Mouse (Mus musculus) forebrain, embryonic 10.5 days (tissue): ENCODE measurements around the gene Atp8a2. TPM values are rescaled to one million over a fixed set of nuclear protein-coding genes. Genes with fewer than 3 reads are reported as not detected.
A peak's percentile ranks its signal among the peaks of the same experiment; 100 is the strongest.

Experiments
- DNase-seq: peaks from one replicate; pipeline ENCODE4 v3.0.0-alpha.2; 2017; ENCODE audit warnings: low spot score; ENCODE audit errors: extremely low spot score
- H3K27ac ChIP-seq: fragments of 300-500 bp; sonication (generic); 2 replicates; pipeline ENCODE4 v1.5.1; 2016; ENCODE audit warnings: mild to moderate bottlenecking
- H3K27me3 ChIP-seq: fragments of 300-500 bp; sonication (generic); 2 replicates; pipeline ENCODE4 v1.6.1; 2016; ENCODE audit warnings: mild to moderate bottlenecking; ENCODE audit not compliant: poor library complexity, severe bottlenecking
- H3K36me3 ChIP-seq: fragments of 300-500 bp; sonication (generic); replicated peaks from 2 replicates; pipeline ENCODE4 v1.6.1; 2016; ENCODE audit warnings: mild to moderate bottlenecking, moderate library complexity
- H3K4me1 ChIP-seq: fragments of 300-500 bp; sonication (generic); 2 replicates; pipeline ENCODE4 v1.6.1; 2016
- H3K4me3 ChIP-seq: fragments of 300-500 bp; sonication (generic); 2 replicates; pipeline ENCODE4 v1.5.1; 2016; ENCODE audit warnings: mild to moderate bottlenecking, moderate library complexity
- H3K9me3 ChIP-seq: fragments of 300-500 bp; sonication (generic); 2 replicates; pipeline ENCODE4 v1.6.1; 2016; ENCODE audit warnings: mild to moderate bottlenecking, moderate library complexity
- WGBS: fragments of 180-500 bp; shearing (Covaris S2); methylation state at CpG from one replicate; pipeline ENCODE4 v1.1.7; 2016; 5-methylcytosine and 5-hydroxymethylcytosine counted together
- polyA plus RNA-seq: library from polyadenylated mRNA; unstranded; fragments of >200 nt; fragmentation: Nextera tagmentation; extraction: Ambion mirVana; gene quantifications from 2 replicates; pipeline ENCODE4 v1.2.1, GENCODE M21; 2016

The Atp8a2 gene
- polyA plus RNA-seq, 1 experiment from 2014 or later, result 2.8 TPM

DNA sequence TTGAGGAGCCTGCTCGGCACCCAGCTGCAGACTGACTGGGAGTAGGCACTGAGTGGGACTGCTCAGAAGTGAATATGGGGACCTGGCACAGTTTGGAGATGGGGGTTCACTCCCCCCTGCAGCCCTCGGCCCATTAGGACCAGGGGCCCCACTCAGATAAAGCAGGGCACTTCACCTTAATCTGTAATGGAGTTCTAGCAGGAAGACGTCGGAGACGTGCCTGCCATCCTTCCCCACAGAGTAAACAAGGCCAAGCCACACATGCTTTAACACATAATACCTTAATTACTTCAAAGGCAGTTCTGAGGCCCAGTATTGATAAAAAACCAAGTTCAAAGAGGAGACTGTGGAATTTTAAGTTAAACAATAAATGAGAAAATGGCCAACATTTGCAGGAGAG is 510.8 kb downstream of the Atp8a2 start:
- Histone ChIP-seq H3K27ac (no peak overlapping the region), H3K4me1 (peaks cover 20% of the 10 kb centered on the region), H3K36me3 (no peaks in the 10 kb centered on the region), H3K4me3 (no peak overlapping the region), H3K9me3 (no peaks in the 10 kb centered on the region), H3K27me3 (0 out of 2 replicates have a peak, but pooled peaks cover 7% of the 10 kb centered on the region)
- DNase-seq, result no peak
- 70% methylated on average over 5 of the region's 5 CpGs for whole genome bisulfite sequencing

DNA sequence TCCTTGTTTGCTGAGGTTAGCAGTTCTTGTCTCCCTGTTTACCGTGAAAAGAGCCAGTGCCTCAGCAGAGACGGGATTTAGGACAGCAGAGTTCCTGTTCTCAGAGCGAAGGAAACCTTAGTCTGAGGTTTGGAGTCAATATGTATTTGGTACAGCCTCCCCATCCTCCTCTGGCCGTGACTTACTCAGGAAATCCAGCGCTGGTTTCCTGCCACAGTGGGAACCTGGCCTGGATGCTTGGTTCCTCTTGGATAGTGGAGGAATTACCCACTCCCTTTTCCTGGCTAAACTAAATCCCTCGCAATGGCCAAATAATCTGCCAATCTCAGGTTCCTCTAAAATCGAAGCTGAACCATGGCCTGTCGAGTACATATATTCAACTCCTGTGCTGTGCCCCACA is 511.6 kb downstream of the Atp8a2 start:
- no peaks in the 10 kb centered on the region for H3K9me3 ChIP-seq
- no peaks in the 10 kb centered on the region for H3K36me3 ChIP-seq
- H3K4me1 ChIP-seq, result peaks cover 19% of the 10 kb centered on the region
- H3K27me3 ChIP-seq, result 0 out of 2 replicates have a peak, but pooled peaks cover 7% of the 10 kb centered on the region
- WGBS, result 69% methylated on average over 8 of the region's 8 CpGs
- no peak overlapping the region for H3K27ac ChIP-seq
- H3K4me3 ChIP-seq, result no peak overlapping the region
- no peak for DNase-seq

DNA sequence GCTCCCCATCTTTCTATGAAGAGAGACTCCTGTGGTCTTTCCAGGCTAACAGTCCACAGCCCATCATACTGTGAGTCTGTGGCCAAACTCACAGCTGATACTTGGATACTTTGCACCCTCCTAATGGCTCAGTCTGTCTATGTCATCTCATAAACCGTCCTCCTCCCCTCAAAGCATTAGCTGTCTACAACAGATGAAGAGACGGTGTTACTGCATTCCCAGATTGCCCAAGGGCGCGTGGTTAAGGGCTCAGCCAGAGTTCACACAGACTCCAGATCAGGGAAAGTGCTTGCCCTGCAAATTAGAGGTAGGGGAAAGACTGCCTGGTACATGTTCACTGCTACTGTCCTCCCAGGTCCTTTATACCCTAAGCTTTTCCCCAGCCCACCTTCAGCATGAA is 515.1 kb downstream of the Atp8a2 start:
- WGBS, result 80% methylated on average over 4 of the region's 4 CpGs
- no peak overlapping the region for H3K27ac ChIP-seq
- no peaks in the 10 kb centered on the region for H3K9me3 ChIP-seq
- H3K27me3 ChIP-seq, result 0 out of 2 replicates have a peak, but pooled peaks cover 7% of the 10 kb centered on the region
- H3K4me3 ChIP-seq, result no peak overlapping the region
- H3K36me3 ChIP-seq, result no peaks in the 10 kb centered on the region
- DNase-seq, result no peak
- peaks cover 24% of the 10 kb centered on the region for H3K4me1 ChIP-seq

- WGBS, result 71% methylated on average over 7 of the region's 7 CpGs
- no peak for DNase-seq
- peaks cover 33% of the 10 kb centered on the region for H3K4me1 ChIP-seq
Observed at GRCm38 (mm10) chr14:59677598-59678003, 519.4 kb downstream of the Atp8a2 start.

DNA sequence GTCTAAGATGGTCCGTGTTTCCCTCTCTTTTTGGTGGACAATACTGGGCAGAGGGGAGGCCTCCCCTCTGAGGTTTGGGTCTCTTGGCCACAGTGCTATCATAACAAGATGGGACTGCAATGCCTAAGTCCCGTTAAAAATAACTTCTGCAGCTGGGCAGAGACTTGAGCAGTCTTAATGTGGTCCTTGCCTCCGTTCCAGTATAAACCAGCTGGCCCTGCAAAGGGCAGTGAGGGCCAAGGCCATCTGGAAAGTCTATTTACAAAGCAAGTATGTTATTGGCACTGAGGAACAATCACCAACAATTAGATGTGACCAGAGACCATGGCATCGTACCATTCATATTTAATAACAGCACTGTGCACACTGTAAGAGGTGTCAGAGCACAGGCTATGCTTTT is 521.6 kb downstream of the Atp8a2 start:
- Histone ChIP-seq H3K9me3 (no peaks in the 10 kb centered on the region), H3K27ac (peak overlapping the region; percentile 40; the same call in 1 of the 2 replicates), H3K27me3 (peaks cover 16% of the 10 kb centered on the region), H3K4me3 (no peak overlapping the region), H3K36me3 (no peaks in the 10 kb centered on the region), H3K4me1 (peaks cover 43% of the 10 kb centered on the region)
- DNase-seq, result no peak
- WGBS, result 85% methylated on average over 4 of the region's 4 CpGs

More at GRCm38 (mm10) chr14:59677598-59678003, 519.4 kb downstream of the Atp8a2 start:
- H3K27me3 ChIP-seq, result peaks cover 14% of the 10 kb centered on the region
- H3K27ac ChIP-seq, result no peak overlapping the region
- H3K4me3 ChIP-seq, result no peak overlapping the region
- no peaks in the 10 kb centered on the region for H3K9me3 ChIP-seq
- no peaks in the 10 kb centered on the region for H3K36me3 ChIP-seq

DNA sequence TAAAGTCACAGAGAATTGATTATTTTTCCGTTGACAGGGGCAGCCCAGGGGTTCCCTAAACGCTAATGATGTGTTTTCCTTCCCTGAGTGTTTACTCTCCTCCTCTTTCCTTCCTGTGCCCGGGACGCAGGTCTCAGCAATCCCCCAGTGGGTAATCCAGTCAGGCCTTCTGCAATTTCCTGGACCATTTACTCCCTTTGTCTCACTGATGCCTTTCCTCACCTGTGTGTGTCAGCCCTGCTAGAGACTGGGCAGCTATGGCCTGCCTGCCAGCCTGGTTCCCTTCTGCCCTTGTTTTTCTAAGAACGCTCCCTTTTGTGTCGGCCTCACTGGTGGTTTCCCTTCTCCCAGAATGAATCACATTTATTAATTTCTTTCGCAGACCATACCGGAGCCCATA is 522.4 kb downstream of the Atp8a2 start:
- WGBS, result 47% methylated on average over 8 of the region's 8 CpGs
- no peak for DNase-seq
- peak overlapping the region; percentile 17; the same call in 1 of the 2 replicates for H3K27ac ChIP-seq

DNA sequence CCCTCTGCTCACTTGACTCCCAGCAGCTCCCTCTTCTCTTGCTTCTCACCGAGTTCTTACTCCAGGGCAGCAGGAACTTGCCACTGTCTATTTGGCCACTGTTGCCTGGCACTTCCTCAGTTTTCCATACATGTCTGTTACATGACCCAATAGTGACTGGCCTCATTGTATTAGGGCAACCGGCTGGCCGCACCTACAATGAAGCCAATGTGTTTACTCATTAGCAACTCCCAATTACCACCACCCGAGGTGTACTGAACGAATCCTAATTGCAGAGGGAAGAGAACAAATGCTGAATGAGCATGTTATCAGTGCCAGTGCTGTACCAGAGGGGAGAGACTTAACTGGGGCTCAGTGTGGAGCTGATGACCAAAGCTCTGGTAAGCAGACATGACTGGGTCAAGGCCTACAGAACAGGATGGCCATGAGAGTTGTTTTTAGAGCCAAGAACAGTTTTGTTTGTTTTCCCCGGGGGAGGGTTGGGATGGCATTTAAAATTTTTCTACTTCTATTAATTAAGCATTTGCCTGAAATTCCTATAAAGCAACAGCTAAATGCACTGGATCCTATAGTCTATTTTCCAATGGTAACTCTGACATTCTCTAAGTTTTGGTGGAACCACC is 524.0 kb downstream of the Atp8a2 start:
- H3K27ac ChIP-seq, result no peak overlapping the region
- DNase-seq, result no peak
- H3K36me3 ChIP-seq, result no peaks in the 10 kb centered on the region
- H3K9me3 ChIP-seq, result no peaks in the 10 kb centered on the region
- H3K4me1 ChIP-seq, result peaks cover 44% of the 10 kb centered on the region
- no peak overlapping the region for H3K4me3 ChIP-seq
- peaks cover 19% of the 10 kb centered on the region for H3K27me3 ChIP-seq
- WGBS, result 67% methylated on average over 6 of the region's 6 CpGs

More for the DNA sequence above, 522.4 kb downstream of the Atp8a2 start:
- Histone ChIP-seq H3K4me3 (no peak overlapping the region), H3K27me3 (peaks cover 19% of the 10 kb centered on the region), H3K9me3 (no peaks in the 10 kb centered on the region), H3K4me1 (peaks cover 44% of the 10 kb centered on the region), H3K36me3 (no peaks in the 10 kb centered on the region)

DNA sequence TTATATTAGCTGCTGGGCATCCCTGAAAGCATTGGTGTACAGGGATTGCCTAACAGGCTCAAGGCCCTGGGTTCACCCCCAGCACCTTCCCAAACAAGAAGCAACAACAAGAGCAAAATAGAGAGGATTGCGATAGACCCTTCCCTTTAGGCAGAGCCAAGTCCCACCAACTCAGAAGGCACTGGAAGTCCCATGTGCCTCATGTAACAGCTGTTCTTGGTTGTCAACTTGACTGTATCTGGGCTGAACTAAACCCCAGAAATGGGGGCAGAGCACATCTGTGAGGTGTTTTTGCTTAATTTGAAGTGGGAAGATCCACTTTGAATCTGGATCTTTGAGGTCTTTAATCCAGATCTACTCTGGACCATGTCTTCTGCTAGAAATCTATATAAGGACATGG is 539.9 kb downstream of the Atp8a2 start:
- Histone ChIP-seq H3K4me1 (no peaks in the 10 kb centered on the region), H3K4me3 (no peak overlapping the region), H3K36me3 (no peaks in the 10 kb centered on the region), H3K27ac (no peak overlapping the region), H3K9me3 (no peaks in the 10 kb centered on the region), H3K27me3 (no peaks in the 10 kb centered on the region)
- DNase-seq, result no peak
- 98% methylated on average over 1 of the region's 1 CpGs for WGBS

DNA sequence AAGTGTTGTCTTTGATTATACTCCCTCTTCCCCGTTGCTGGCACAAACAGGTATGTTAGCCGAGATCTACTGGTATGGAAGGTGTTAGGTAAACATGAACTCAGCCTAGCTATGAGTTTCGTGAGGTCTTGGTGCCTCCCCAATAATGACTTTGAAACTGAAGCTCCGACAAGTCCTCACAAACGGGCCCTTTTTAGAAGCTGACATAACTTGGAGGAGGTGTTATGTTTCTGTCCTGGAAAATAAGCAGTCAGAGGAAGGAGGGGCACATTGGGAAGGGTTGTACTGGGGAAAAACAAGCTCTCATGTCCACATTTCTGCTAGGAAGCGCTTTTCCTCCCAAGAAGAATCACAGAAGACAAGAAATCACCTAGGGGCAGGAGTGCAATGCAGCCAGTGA is 540.4 kb downstream of the Atp8a2 start:
- 89% methylated on average over 6 of the region's 6 CpGs for WGBS
- no peaks in the 10 kb centered on the region for H3K4me1 ChIP-seq

DNA sequence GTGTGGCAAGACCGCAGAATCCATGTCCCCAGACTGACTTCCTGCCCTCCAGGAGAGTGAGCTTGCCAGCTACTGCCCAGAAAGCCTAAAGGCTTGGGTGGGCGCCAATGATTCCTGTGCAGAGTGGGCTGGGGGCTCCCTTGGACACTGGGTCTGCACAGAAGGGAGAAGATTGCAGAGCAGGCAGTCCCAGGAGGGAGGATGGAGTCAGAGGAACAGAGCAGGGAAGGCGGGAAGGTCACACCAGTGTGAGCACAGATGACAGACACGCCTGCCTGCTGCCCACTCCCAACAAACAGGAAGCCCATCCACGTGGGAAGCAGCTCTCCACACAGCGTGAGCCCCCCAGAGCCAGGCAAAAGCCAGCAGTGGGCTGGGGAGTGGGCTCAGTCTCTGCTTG is 547.6 kb downstream of the Atp8a2 start:
- DNase-seq, result no peak
- H3K4me1 ChIP-seq, result peaks cover 6% of the 10 kb centered on the region
- H3K27ac ChIP-seq, result peak overlapping the region; percentile 36; the same call in 1 of the 2 replicates
- 0 out of 2 replicates have a peak, but pooled peaks cover 3% of the 10 kb centered on the region for H3K27me3 ChIP-seq
- WGBS, result 86% methylated on average over 6 of the region's 6 CpGs
- H3K4me3 ChIP-seq, result no peak overlapping the region
- no peaks in the 10 kb centered on the region for H3K36me3 ChIP-seq
- H3K9me3 ChIP-seq, result no peaks in the 10 kb centered on the region

More for the DNA sequence above, 540.4 kb downstream of the Atp8a2 start:
- no peaks in the 10 kb centered on the region for H3K27me3 ChIP-seq
- DNase-seq, result no peak
- H3K9me3 ChIP-seq, result no peaks in the 10 kb centered on the region
- H3K4me3 ChIP-seq, result no peak overlapping the region
- no peak overlapping the region for H3K27ac ChIP-seq
- H3K36me3 ChIP-seq, result no peaks in the 10 kb centered on the region

DNA sequence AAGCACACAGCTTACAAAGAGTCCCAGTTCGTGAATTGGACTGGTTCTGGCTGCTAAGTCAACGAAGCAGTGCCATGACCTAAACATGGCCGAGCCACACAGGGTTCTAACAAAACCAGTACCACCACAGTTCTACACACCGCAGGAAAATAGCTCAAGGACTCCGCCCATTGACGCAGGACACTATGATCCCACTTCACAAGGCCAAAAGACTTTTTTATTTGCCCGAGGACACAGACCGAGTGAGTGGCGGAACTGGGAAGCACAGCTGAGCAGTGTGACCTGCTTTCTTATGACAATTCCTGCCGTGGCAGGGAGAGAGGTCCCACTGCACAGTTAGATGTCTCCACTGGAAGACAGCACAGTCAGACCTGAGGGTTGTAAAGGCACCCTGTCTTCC is 548.4 kb downstream of the Atp8a2 start:
- H3K4me1 ChIP-seq, result peaks cover 8% of the 10 kb centered on the region
- no peak for DNase-seq
- 83% methylated on average over 10 of the region's 10 CpGs for WGBS
- H3K27ac ChIP-seq, result no peak overlapping the region
- H3K27me3 ChIP-seq, result 0 out of 2 replicates have a peak, but pooled peaks cover 3% of the 10 kb centered on the region
- no peaks in the 10 kb centered on the region for H3K36me3 ChIP-seq
- H3K4me3 ChIP-seq, result no peak overlapping the region
- H3K9me3 ChIP-seq, result no peaks in the 10 kb centered on the region

DNA sequence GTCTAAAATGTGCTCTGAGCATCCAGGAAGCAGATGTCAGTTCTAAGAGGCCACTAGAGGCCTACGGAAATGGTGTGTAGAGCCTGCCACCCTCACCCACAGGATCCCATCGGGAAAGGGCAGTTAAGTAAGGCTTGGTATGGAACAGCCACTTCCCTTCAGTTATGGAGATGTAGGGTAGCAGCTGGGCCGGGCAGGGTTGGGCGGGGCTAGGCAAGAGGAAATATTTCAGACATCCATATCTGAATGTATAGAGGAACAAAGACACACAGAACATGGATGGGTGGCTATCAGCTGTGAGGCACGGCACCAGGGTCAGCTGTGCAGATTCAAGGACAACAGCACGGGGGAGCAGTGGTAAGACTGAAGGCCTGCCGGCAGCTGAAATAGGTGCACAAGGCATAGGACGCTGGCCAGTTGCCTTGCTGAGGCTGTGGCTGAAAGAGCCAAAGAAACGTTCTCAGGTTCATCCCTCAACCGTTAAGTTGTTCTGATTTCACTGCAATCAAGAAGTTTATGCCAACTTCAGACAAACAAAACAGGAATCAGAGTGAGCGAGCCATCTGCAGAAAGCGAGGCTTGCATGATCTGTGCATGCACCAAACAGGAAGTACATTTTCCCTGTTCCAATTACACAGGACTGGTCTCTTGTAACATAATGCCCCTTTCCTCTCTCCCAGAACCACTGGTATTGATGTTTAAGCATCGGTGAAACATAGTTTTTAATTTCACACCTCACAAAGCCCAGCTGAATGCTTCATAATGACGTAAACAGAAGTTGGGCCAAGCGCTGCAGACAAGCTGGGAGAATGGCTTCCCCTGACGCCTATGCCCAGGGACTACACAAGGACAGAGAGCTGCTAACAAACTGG is 549.9 kb downstream of the Atp8a2 start:
- no peak for DNase-seq
- Histone ChIP-seq H3K27me3 (0 out of 2 replicates have a peak, but pooled peaks cover 3% of the 10 kb centered on the region), H3K27ac (no peak overlapping the region), H3K9me3 (no peaks in the 10 kb centered on the region), H3K4me3 (no peak overlapping the region), H3K36me3 (no peaks in the 10 kb centered on the region), H3K4me1 (peaks cover 16% of the 10 kb centered on the region)
- WGBS, result 84% methylated on average over 16 of the region's 16 CpGs

DNA sequence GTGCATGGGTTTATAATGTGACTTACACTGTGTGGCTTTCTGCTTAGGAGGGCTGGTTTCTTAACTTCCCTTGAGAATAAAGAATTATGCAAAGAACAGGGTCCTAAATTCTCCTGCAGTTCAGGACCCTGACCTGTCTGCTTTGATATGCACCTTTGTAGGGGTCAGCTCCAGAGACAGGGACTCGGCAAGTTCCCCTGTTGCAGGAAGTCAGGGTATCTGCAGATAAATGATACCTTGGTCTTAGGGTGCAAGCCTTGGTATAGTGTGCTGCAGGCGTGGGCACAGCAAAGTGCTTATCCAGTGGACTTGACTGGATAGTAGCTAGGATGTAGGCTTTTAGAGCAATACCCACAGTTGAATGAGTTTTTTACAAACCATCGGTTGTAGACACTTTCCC is 552.1 kb downstream of the Atp8a2 start:
- peaks cover 26% of the 10 kb centered on the region for H3K4me1 ChIP-seq
- 0 out of 2 replicates have a peak, but pooled peaks cover 3% of the 10 kb centered on the region for H3K27me3 ChIP-seq
- WGBS, result 82% methylated on average over 3 of the region's 3 CpGs
- H3K9me3 ChIP-seq, result no peaks in the 10 kb centered on the region
- H3K36me3 ChIP-seq, result no peaks in the 10 kb centered on the region
- no peak for DNase-seq
- H3K27ac ChIP-seq, result no peak overlapping the region
- no peak overlapping the region for H3K4me3 ChIP-seq
